Mouse (Mus musculus): Measurements from ENCODE around the gene Elmo3. TPM values are rescaled to one million over a fixed set of nuclear protein-coding genes. Genes with fewer than 3 reads are reported as not detected.
A peak's percentile ranks its signal among the peaks of the same experiment; 100 is the strongest.

Elmo3 gene
- total and polyA plus RNA-seq, 3 experiments, result 1.3 to 2.9 TPM; not detected in 1

- peak overlapping the region; percentile 16 for H3K9ac ChIP-seq (ENCODE audit: control insufficient read depth, low read depth, low read length, poor library complexity, severe bottlenecking)
- H3K4me1 ChIP-seq (ENCODE audit: control insufficient read depth in 1 of 2, insufficient read depth in 2 of 2, low read length in 2 of 2), result peaks cover 11 to 46% of the 10 kb centered on the region in 2 experiments
- no peak for TF ChIP-seq GABPA (IDR thresholded peaks at IDR 0.05; ENCODE audit: low read depth, low read length)
- TF ChIP-seq CHD1 (IDR thresholded peaks at IDR 0.05; ENCODE audit: low read depth, low read length), result 0 out of 2 replicates have a peak, but pooled peaks have one; percentile 8
- TF ChIP-seq CTCF (IDR thresholded peaks at IDR 0.05 in 2 of 3, conservative IDR thresholded peaks at IDR 0.05 in 1 of 3; ENCODE audit: control insufficient read depth in 1 of 3, insufficient read depth in 1 of 3, low read depth in 2 of 3, low read length in 3 of 3, poor library complexity in 1 of 3, severe bottlenecking in 1 of 3), result no peak
- no peak for TF ChIP-seq MAFK (IDR thresholded peaks at IDR 0.05; ENCODE audit: borderline replicate concordance, low read depth, low read length)
- TF ChIP-seq RCOR1 (IDR thresholded peaks at IDR 0.05; ENCODE audit: low read depth, low read length), result peak; percentile 17; the same call in 1 of the 2 replicates
- peak in 1 of 2 experiments; percentile 9; a peak in 1 of 4 replicates for TF ChIP-seq POLR2A (IDR thresholded peaks at IDR 0.05; ENCODE audit: control insufficient read depth in 1 of 2, insufficient read depth in 1 of 2, low read depth in 1 of 2, low read length in 2 of 2, poor library complexity in 1 of 2)
- peak; percentile 15; the same call in 1 of the 2 replicates for TF ChIP-seq ETS1 (IDR thresholded peaks at IDR 0.05; ENCODE audit: low read depth, low read length)
- TF ChIP-seq TAL1 (IDR thresholded peaks at IDR 0.05; ENCODE audit: low read length), result peak; percentile 42
- peak; percentile 74; the same call in 1 of the 2 replicates for TF ChIP-seq TCF12 (IDR thresholded peaks at IDR 0.05; ENCODE audit: low read depth, low read length)
- TF ChIP-seq MAZ (IDR thresholded peaks at IDR 0.05; ENCODE audit: low read depth, low read length), result no peak
- TF ChIP-seq CHD2 (IDR thresholded peaks at IDR 0.05; ENCODE audit: low read length), result no peak
- TF ChIP-seq ZMIZ1 (IDR thresholded peaks at IDR 0.05; ENCODE audit: low read depth, low read length), result no peak
- TF ChIP-seq EP300 (IDR thresholded peaks at IDR 0.05; ENCODE audit: low read depth in 1 of 2, low read length in 2 of 2), result peak; percentile 55 to 77
- no peak for TF ChIP-seq POLR2AphosphoS2 (IDR thresholded peaks at IDR 0.05; ENCODE audit: low read length)
- TF ChIP-seq GATA1 (IDR thresholded peaks at IDR 0.05; ENCODE audit: low read depth, low read length), result peak; percentile 66
- TF ChIP-seq E2F4 (IDR thresholded peaks at IDR 0.05; ENCODE audit: borderline replicate concordance, low read depth, low read length), result no peak
- no peaks in the 10 kb centered on the region for H3K27me3 ChIP-seq (ENCODE audit: control insufficient read depth in 1 of 2, insufficient read depth in 2 of 2, low read length in 2 of 2)
- H3K9me3 ChIP-seq (replicated peaks; ENCODE audit: insufficient read depth, low read length), result no peaks in the 10 kb centered on the region
- peaks cover 18 to 48% of the 10 kb centered on the region in 2 experiments for H3K36me3 ChIP-seq (ENCODE audit: control insufficient read depth in 1 of 2, insufficient read depth in 2 of 2, low read length in 2 of 2)
- peak overlapping the region; percentile 0 to 12; a peak in 1 of 4 replicates for H3K4me3 ChIP-seq (ENCODE audit: control insufficient read depth in 1 of 2, insufficient read depth in 1 of 2, low read depth in 2 of 2, low read length in 2 of 2)
- DNase-seq (ENCODE audit: low read depth, low spot score), result peak; percentile 56
- H3K79me2 ChIP-seq (ENCODE audit: control insufficient read depth, insufficient read depth, low read length, poor library complexity), result peaks cover 34% of the 10 kb centered on the region
- H3K27ac ChIP-seq (ENCODE audit: control insufficient read depth, low read depth, low read length), result peak overlapping the region; percentile 51
These were observed 5.4 kb upstream of the Elmo3 start for GRCm38 (mm10) chr8:105299962-105300361.

- no peak overlapping the region for H3K27ac ChIP-seq (ENCODE audit: control insufficient read depth, low read depth, low read length)
These were observed 2.0 kb upstream of the Elmo3 start for GRCm38 (mm10) chr8:105303396-105303795.

More at GRCm38 (mm10) chr8:105303396-105303795, 2.0 kb upstream of the Elmo3 start:
- no peak overlapping the region for H3K9ac ChIP-seq (ENCODE audit: control insufficient read depth, low read depth, low read length, poor library complexity, severe bottlenecking)
- no peak for DNase-seq (ENCODE audit: low read depth, low spot score)
- H3K36me3 ChIP-seq (ENCODE audit: control insufficient read depth in 1 of 2, insufficient read depth in 2 of 2, low read length in 2 of 2), result peaks cover 18 to 47% of the 10 kb centered on the region in 2 experiments
- TF ChIP-seq SMC3 (IDR thresholded peaks at IDR 0.05; ENCODE audit: low read depth, low read length), result no peak
- TF ChIP-seq MAX (IDR thresholded peaks at IDR 0.05; ENCODE audit: low read length), result no peak
- no peak for TF ChIP-seq CHD1 (IDR thresholded peaks at IDR 0.05; ENCODE audit: low read depth, low read length)
- no peak for TF ChIP-seq MAZ (IDR thresholded peaks at IDR 0.05; ENCODE audit: low read depth, low read length)
- TF ChIP-seq MYC (IDR thresholded peaks at IDR 0.05; ENCODE audit: low read depth, low read length), result no peak
- TF ChIP-seq POLR2AphosphoS5 (IDR thresholded peaks at IDR 0.05; ENCODE audit: borderline replicate concordance, low read depth, low read length), result no peak
- TF ChIP-seq ETS1 (IDR thresholded peaks at IDR 0.05; ENCODE audit: low read depth, low read length), result no peak
- TF ChIP-seq USF2 (IDR thresholded peaks at IDR 0.05; ENCODE audit: borderline replicate concordance in 1 of 2, insufficient read depth in 1 of 2, low read depth in 1 of 2, low read length in 2 of 2), result no peak
- TF ChIP-seq CTCF (IDR thresholded peaks at IDR 0.05 in 2 of 3, conservative IDR thresholded peaks at IDR 0.05 in 1 of 3; ENCODE audit: control insufficient read depth in 1 of 3, insufficient read depth in 1 of 3, low read depth in 2 of 3, low read length in 3 of 3, poor library complexity in 1 of 3, severe bottlenecking in 1 of 3), result no peak
- TF ChIP-seq ZC3H11A (IDR thresholded peaks at IDR 0.05; ENCODE audit: low read depth, low read length), result no peak
- TF ChIP-seq MAFK (IDR thresholded peaks at IDR 0.05; ENCODE audit: borderline replicate concordance, low read depth, low read length), result no peak
- TF ChIP-seq RCOR1 (IDR thresholded peaks at IDR 0.05; ENCODE audit: low read depth, low read length), result no peak
- TF ChIP-seq EP300 (IDR thresholded peaks at IDR 0.05; ENCODE audit: low read depth in 1 of 2, low read length in 2 of 2), result no peak
- TF ChIP-seq TBP (IDR thresholded peaks at IDR 0.05; ENCODE audit: low read depth, low read length), result no peak
- TF ChIP-seq ZKSCAN1 (IDR thresholded peaks at IDR 0.05; ENCODE audit: low read depth, low read length), result no peak
- no peak for TF ChIP-seq CHD2 (IDR thresholded peaks at IDR 0.05; ENCODE audit: low read length)
- no peak for TF ChIP-seq USF1 (IDR thresholded peaks at IDR 0.05; ENCODE audit: low read depth, low read length)
- TF ChIP-seq ZMIZ1 (IDR thresholded peaks at IDR 0.05; ENCODE audit: low read depth, low read length), result no peak
- no peak for TF ChIP-seq TAL1 (IDR thresholded peaks at IDR 0.05; ENCODE audit: low read length)
- TF ChIP-seq SIN3A (IDR thresholded peaks at IDR 0.05; ENCODE audit: low read length), result no peak
- no peak overlapping the region for H3K4me3 ChIP-seq (ENCODE audit: control insufficient read depth in 1 of 2, insufficient read depth in 1 of 2, low read depth in 2 of 2, low read length in 2 of 2)
- H3K9me3 ChIP-seq (replicated peaks; ENCODE audit: insufficient read depth, low read length), result no peaks in the 10 kb centered on the region
- H3K4me1 ChIP-seq (ENCODE audit: control insufficient read depth in 1 of 2, insufficient read depth in 2 of 2, low read length in 2 of 2), result peaks cover 9 to 39% of the 10 kb centered on the region in 2 experiments
- peaks cover 24% of the 10 kb centered on the region for H3K79me2 ChIP-seq (ENCODE audit: control insufficient read depth, insufficient read depth, low read length, poor library complexity)
- H3K27me3 ChIP-seq (ENCODE audit: control insufficient read depth in 1 of 2, insufficient read depth in 2 of 2, low read length in 2 of 2), result no peaks in the 10 kb centered on the region

Data from MEL (cell line).